Mouse (Mus musculus) kidney, postnatal 14 days (tissue): ENCODE results near the gene Ugt1a10.
"Not testable (repeated sequence)": the region's sequence is repeated elsewhere in the genome, so short reads cannot be mapped to it uniquely, and the experiment has no call there.

Experiments
- DNase-seq: peaks from one replicate; pipeline ENCODE4 v3.0.0; 2022; ENCODE audit warnings: mixed read lengths

Ugt1a10 gene

GRCm38 (mm10) chr1:88098546-88098945, 43.4 kb downstream of the Ugt1a10 start:
- not testable (repeated sequence) for DNase-seq

GRCm38 (mm10) chr1:88099691-88100090, 44.5 kb downstream of the Ugt1a10 start:
- DNase-seq: not testable (repeated sequence)

GRCm38 (mm10) chr1:88103019-88103418, 47.8 kb downstream of the Ugt1a10 start, which contains the start of gene Ugt1a6b:
Gene Ugt1a6b (plus strand): TSS chr1:88103252.
- not testable (repeated sequence) for DNase-seq

GRCm38 (mm10) chr1:88103697-88104468, 48.7 kb downstream of the Ugt1a10 start:
- not testable (repeated sequence) for DNase-seq

- DNase-seq: no peak
Observed at GRCm38 (mm10) chr1:88104667-88105430, 49.7 kb downstream of the Ugt1a10 start.

- peak; percentile 43 for DNase-seq
Observed at GRCm38 (mm10) chr1:88105656-88106055, 50.5 kb downstream of the Ugt1a10 start.

- not testable (repeated sequence) for DNase-seq
Observed at GRCm38 (mm10) chr1:88109027-88109557, 53.9 kb downstream of the Ugt1a10 start.

- not testable (repeated sequence) for DNase-seq
Observed at GRCm38 (mm10) chr1:88109604-88110003, 54.4 kb downstream of the Ugt1a10 start.

GRCm38 (mm10) chr1:88112769-88113168, 57.6 kb downstream of the Ugt1a10 start:
- not testable (repeated sequence) for DNase-seq

GRCm38 (mm10) chr1:88120550-88120949, 65.4 kb downstream of the Ugt1a10 start:
- DNase-seq: not testable (repeated sequence)

GRCm38 (mm10) chr1:88121521-88121920, 66.3 kb downstream of the Ugt1a10 start:
- DNase-seq: peak; percentile 56

GRCm38 (mm10) chr1:88125827-88126360, 70.7 kb downstream of the Ugt1a10 start:
- DNase-seq: peak; percentile 27

GRCm38 (mm10) chr1:88129091-88129490, 73.9 kb downstream of the Ugt1a10 start:
- DNase-seq: not testable (repeated sequence)

GRCm38 (mm10) chr1:88130223-88130622, 75.0 kb downstream of the Ugt1a10 start:
- DNase-seq: not testable (repeated sequence)

GRCm38 (mm10) chr1:88133908-88134456, 78.8 kb downstream of the Ugt1a10 start:
- DNase-seq: peak; percentile 12

- peak; percentile 48 for DNase-seq
Observed at GRCm38 (mm10) chr1:88134457-88135011, 79.3 kb downstream of the Ugt1a10 start, which contains the start of gene Ugt1a6a. Gene Ugt1a6a (plus strand): TSS chr1:88134809.

- not testable (repeated sequence) for DNase-seq
Observed at GRCm38 (mm10) chr1:88135229-88135904, 80.2 kb downstream of the Ugt1a10 start.

- DNase-seq: peak; percentile 11
Observed at GRCm38 (mm10) chr1:88136646-88137045, 81.5 kb downstream of the Ugt1a10 start.

GRCm38 (mm10) chr1:88137264-88137663, 82.1 kb downstream of the Ugt1a10 start:
- no peak for DNase-seq

GRCm38 (mm10) chr1:88138145-88138544, 83.0 kb downstream of the Ugt1a10 start:
- DNase-seq: no peak

- DNase-seq: peak; percentile 80
Observed at GRCm38 (mm10) chr1:88140492-88140891, 85.3 kb downstream of the Ugt1a10 start.
